8 mouse cellular contexts compared by ENCODE assay signal in the genomic region with DNA sequence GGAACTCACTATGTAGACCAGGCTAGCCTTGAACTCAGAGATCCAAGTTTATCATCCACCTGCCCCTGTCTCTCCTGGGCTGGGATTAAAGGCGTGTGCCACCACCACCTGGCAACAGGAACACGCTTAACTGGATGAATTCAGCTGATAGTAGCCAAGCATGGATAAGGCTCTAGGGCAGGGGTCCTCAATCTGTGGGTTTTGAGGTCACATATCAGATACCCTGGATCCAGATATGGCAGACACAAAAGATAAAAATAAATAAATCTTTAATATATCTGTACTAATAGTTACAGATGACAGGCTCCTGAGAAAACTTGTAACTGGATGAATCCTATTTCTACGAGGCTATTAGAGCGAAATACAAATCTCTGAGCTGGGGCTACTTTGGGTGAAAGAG. TPM values are rescaled to one million over a fixed set of nuclear protein-coding genes. Genes with fewer than 3 reads are reported as not detected.
DNase-seq lines count a peak whose midpoint lies in the region; ATAC-seq and TF ChIP-seq lines count a peak whose summit lies in the region.

No protein-coding gene starts in this region.

- H3K27ac ChIP-seq in kidney, embryonic 16.5 days (ENCODE audit: low read length): no peak overlapping the region
- no peak overlapping the region for H3K27ac ChIP-seq in embryonic fibroblast, embryonic 13.5 days (ENCODE audit: insufficient read depth, low read length)
- H3K27ac ChIP-seq in limb, embryonic 10.5 days: no peak overlapping the region
- no peak overlapping the region for H3K27ac ChIP-seq in neural tube, embryonic 12.5 days

- no peaks in the 10 kb centered on the region for H3K9me3 ChIP-seq in kidney, embryonic 16.5 days (ENCODE audit: low read length)
- H3K9me3 ChIP-seq in limb, embryonic 10.5 days (replicated peaks): no peaks in the 10 kb centered on the region
- no peaks in the 10 kb centered on the region for H3K9me3 ChIP-seq in neural tube, embryonic 12.5 days

- peak overlapping the region; percentile 83 for H3K4me2 ChIP-seq in kidney, embryonic 16.5 days (replicated peaks; ENCODE audit: low read depth, low read length)
- H3K4me2 ChIP-seq in neural tube, embryonic 12.5 days (replicated peaks): peak overlapping the region; percentile 89

- WGBS in kidney, embryonic 16.5 days: 85% methylated on average over 4 of the region's 4 CpGs
- WGBS in limb, embryonic 10.5 days: 92% methylated on average over 4 of the region's 4 CpGs
- 94% methylated on average over 4 of the region's 4 CpGs for WGBS in neural tube, embryonic 12.5 days

- H3K4me1 ChIP-seq in kidney, embryonic 16.5 days (ENCODE audit: insufficient read depth, low read length): peaks cover 14% of the 10 kb centered on the region
- no peaks in the 10 kb centered on the region for H3K4me1 ChIP-seq in embryonic fibroblast, embryonic 13.5 days (ENCODE audit: control insufficient read depth, insufficient read depth, low read length)
- H3K4me1 ChIP-seq in limb, embryonic 10.5 days: peaks cover 20% of the 10 kb centered on the region
- peaks cover 10% of the 10 kb centered on the region for H3K4me1 ChIP-seq in neural tube, embryonic 12.5 days

- TF ChIP-seq POLR2A in embryonic fibroblast, embryonic 13.5 days (IDR thresholded peaks at IDR 0.05; ENCODE audit: low read depth, low read length): no peak

- peak overlapping the region; percentile 89 for H3K4me3 ChIP-seq in kidney, embryonic 16.5 days (ENCODE audit: low read length)
- H3K4me3 ChIP-seq in embryonic fibroblast, embryonic 13.5 days (ENCODE audit: insufficient read depth, low read length): peak overlapping the region; percentile 79
- H3K4me3 ChIP-seq in limb, embryonic 10.5 days: peak overlapping the region; percentile 84
- peak overlapping the region; percentile 77; the same call in 1 of the 2 replicates for H3K4me3 ChIP-seq in neural tube, embryonic 12.5 days

- no peaks in the 10 kb centered on the region for H3K27me3 ChIP-seq in kidney, embryonic 16.5 days (ENCODE audit: insufficient read depth, low read length)
- H3K27me3 ChIP-seq in limb, embryonic 10.5 days (ENCODE audit: low read depth, poor library complexity, severe bottlenecking): no peaks in the 10 kb centered on the region
- H3K27me3 ChIP-seq in neural tube, embryonic 12.5 days (replicated peaks): no peaks in the 10 kb centered on the region

- no peak for DNase-seq in kidney, postnatal 10 days
- no peak for DNase-seq in limb, embryonic 10.5 days (ENCODE audit: low spot score)
- DNase-seq in urinary bladder, postnatal 36 days (ENCODE audit: low spot score in 2 of 2): no peak
- no peak for DNase-seq in adrenal gland, postnatal 36 days
- no peak for DNase-seq in heart, adult 18-20 months

- no peak for ATAC-seq in kidney, embryonic 16.5 days (ENCODE audit: low FRiP score, low TSS enrichment)
- no peak for ATAC-seq in neural tube, embryonic 12.5 days (ENCODE audit: low FRiP score, low read depth)

- TF ChIP-seq CTCF in embryonic fibroblast, embryonic 13.5 days (IDR thresholded peaks at IDR 0.05; ENCODE audit: borderline replicate concordance, insufficient read depth, low read length): no peak

- H3K36me3 ChIP-seq in kidney, embryonic 16.5 days (ENCODE audit: insufficient read depth, low read length): peaks cover 31% of the 10 kb centered on the region
- peaks cover 46% of the 10 kb centered on the region for H3K36me3 ChIP-seq in limb, embryonic 10.5 days
- peaks cover 34% of the 10 kb centered on the region for H3K36me3 ChIP-seq in neural tube, embryonic 12.5 days

- H3K9ac ChIP-seq in kidney, embryonic 16.5 days (replicated peaks; ENCODE audit: low read length): peak overlapping the region; percentile 87
- peak overlapping the region; percentile 85; the same call in 1 of the 2 replicates for H3K9ac ChIP-seq in neural tube, embryonic 12.5 days

RNA-seq across cellular contexts. Expression of gene Elof1, which starts 1.3 kb away (rescaled TPM):
- 195 and 203 TPM in 2 replicates for polyA plus RNA-seq in kidney, embryonic 16.5 days (2015; fragmentation: Nextera tagmentation; extraction: Ambion mirVana)
- 65.2 and 69.7 TPM in 2 replicates for polyA plus RNA-seq in embryonic fibroblast, embryonic 13.5 days (2011; ENCODE audit: insufficient read length, low read depth, missing spikeins)
- 233 and 257 TPM in 2 replicates for polyA plus RNA-seq in limb, embryonic 10.5 days (2016; fragmentation: Nextera tagmentation; extraction: Ambion mirVana)
- polyA plus RNA-seq in neural tube, embryonic 12.5 days (2016; fragmentation: Nextera tagmentation; extraction: Ambion mirVana): 171 and 172 TPM in 2 replicates
- total RNA-seq in adrenal gland, postnatal 36 days (2021): 10 to 100 TPM; 73.7 to 78.1 TPM
- total RNA-seq in heart, adult 18-20 months (2021): 10 to 100 TPM; 35.2 to 36.2 TPM

RNA-seq across cellular contexts. Expression of gene Cnn1, which starts 16.6 kb away (rescaled TPM):
- 13.3 and 49.9 TPM in 2 replicates for polyA plus RNA-seq in kidney, embryonic 16.5 days (2015; fragmentation: Nextera tagmentation; extraction: Ambion mirVana)
- polyA plus RNA-seq in embryonic fibroblast, embryonic 13.5 days (2011; ENCODE audit: insufficient read length, low read depth, missing spikeins): 203 and 419 TPM in 2 replicates
- 0.89 and 2.4 TPM in 2 replicates for polyA plus RNA-seq in limb, embryonic 10.5 days (2016; fragmentation: Nextera tagmentation; extraction: Ambion mirVana)
- 0.39 and 1.4 TPM in 2 replicates for polyA plus RNA-seq in neural tube, embryonic 12.5 days (2016; fragmentation: Nextera tagmentation; extraction: Ambion mirVana)
- total RNA-seq in adrenal gland, postnatal 36 days (2021): 1 to 10 TPM; 1.5 TPM
- total RNA-seq in heart, adult 18-20 months (2021): 1 to 10 TPM; 7.1 to 9.8 TPM

RNA-seq across cellular contexts. Expression of gene Acp5, which starts 19.9 kb away (rescaled TPM):
- polyA plus RNA-seq in kidney, embryonic 16.5 days (2015; fragmentation: Nextera tagmentation; extraction: Ambion mirVana): 5.8 and 6.7 TPM in 2 replicates
- polyA plus RNA-seq in embryonic fibroblast, embryonic 13.5 days (2011; ENCODE audit: insufficient read length, low read depth, missing spikeins): 3.7 and 5.2 TPM in 2 replicates
- polyA plus RNA-seq in limb, embryonic 10.5 days (2016; fragmentation: Nextera tagmentation; extraction: Ambion mirVana): 16.7 and 22.9 TPM in 2 replicates
- 5.2 and 5.8 TPM in 2 replicates for polyA plus RNA-seq in neural tube, embryonic 12.5 days (2016; fragmentation: Nextera tagmentation; extraction: Ambion mirVana)
- total RNA-seq in adrenal gland, postnatal 36 days (2021): 10 to 100 TPM; 43.2 to 67.9 TPM
- total RNA-seq in heart, adult 18-20 months (2021): 10 to 100 TPM in 1 of 2 experiments, 1 to 10 TPM in 1; 1.9 to 12.3 TPM

RNA-seq across cellular contexts. Expression of gene Ecsit, which starts 30.4 kb away (rescaled TPM):
- 54.4 and 62.7 TPM in 2 replicates for polyA plus RNA-seq in kidney, embryonic 16.5 days (2015; fragmentation: Nextera tagmentation; extraction: Ambion mirVana)
- 15.8 and 16.5 TPM in 2 replicates for polyA plus RNA-seq in embryonic fibroblast, embryonic 13.5 days (2011; ENCODE audit: insufficient read length, low read depth, missing spikeins)
- polyA plus RNA-seq in limb, embryonic 10.5 days (2016; fragmentation: Nextera tagmentation; extraction: Ambion mirVana): 38.9 and 46.4 TPM in 2 replicates
- 46.7 and 47.3 TPM in 2 replicates for polyA plus RNA-seq in neural tube, embryonic 12.5 days (2016; fragmentation: Nextera tagmentation; extraction: Ambion mirVana)
- total RNA-seq in adrenal gland, postnatal 36 days (2021): 10 to 100 TPM; 51.6 to 63.7 TPM
- total RNA-seq in heart, adult 18-20 months (2021): 100 to 1,000 TPM; 105 to 108 TPM

RNA-seq across cellular contexts. Expression of gene Pigyl, which starts 41.0 kb away (rescaled TPM):
- polyA plus RNA-seq in kidney, embryonic 16.5 days (2015; fragmentation: Nextera tagmentation; extraction: Ambion mirVana): 70.2 and 72.4 TPM in 2 replicates
- polyA plus RNA-seq in embryonic fibroblast, embryonic 13.5 days (2011; ENCODE audit: insufficient read length, low read depth, missing spikeins): 20.4 and 21.5 TPM in 2 replicates
- 47.1 and 47.3 TPM in 2 replicates for polyA plus RNA-seq in limb, embryonic 10.5 days (2016; fragmentation: Nextera tagmentation; extraction: Ambion mirVana)
- 63.2 and 68.4 TPM in 2 replicates for polyA plus RNA-seq in neural tube, embryonic 12.5 days (2016; fragmentation: Nextera tagmentation; extraction: Ambion mirVana)
- total RNA-seq in adrenal gland, postnatal 36 days (2021): 10 to 100 TPM; 50.3 to 59.1 TPM
- 10 to 100 TPM; 43.8 to 55.1 TPM for total RNA-seq in heart, adult 18-20 months (2021)
